Mouse (Mus musculus): ENCODE data around the gene Pifo. TPM values are rescaled to one million over a fixed set of nuclear protein-coding genes. Genes with fewer than 3 reads are reported as not detected.

Pifo gene
- 1.1 TPM for polyA plus RNA-seq (2017; shearing (Covaris generic))

DNA sequence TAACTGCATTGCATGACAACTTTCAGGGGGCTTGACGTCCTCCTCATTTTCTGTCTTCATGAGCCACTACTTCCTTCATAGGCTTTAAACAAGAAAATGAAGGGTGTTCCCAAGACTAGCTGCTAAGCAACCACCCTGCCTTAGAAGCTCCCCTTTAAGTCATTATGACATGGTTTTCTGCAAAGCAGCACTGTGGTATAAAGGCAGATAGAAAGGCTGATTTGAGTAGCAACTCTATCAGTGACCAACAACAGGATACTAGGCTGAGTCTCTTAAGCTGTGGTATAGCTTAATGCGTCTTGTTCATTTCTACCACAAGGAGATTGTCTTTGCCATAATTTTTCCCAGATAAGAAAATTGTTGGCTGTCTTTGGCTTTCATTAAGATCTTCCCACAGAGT lies at the start of gene Pifo:
Gene Pifo (minus strand): TSS at position 101 of the 400 bp plus-strand sequence.

GRCm38 (mm10) chr3:106032781-106033180 lies 18.3 kb upstream of the Pifo start, which contains the start of gene Chil5:
Gene Chil5, minus strand, starts transcription at chr3:106032814.

GRCm38 (mm10) chr3:105973411-105973810 lies 41.0 kb downstream of the Pifo start, which contains the start of gene Ovgp1:
Gene Ovgp1, plus strand, starts transcription at chr3:105973711.

GRCm38 (mm10) chr3:105959999-105960398 lies 54.4 kb downstream of the Pifo start, which contains the start of gene Atp5f1:
Gene Atp5f1, minus strand, starts transcription at chr3:105960099.

GRCm38 (mm10) chr3:105958974-105959580 lies 55.4 kb downstream of the Pifo start, which contains the start of gene Wdr77:
Gene Wdr77, plus strand, starts transcription at chr3:105959369.

Other genes starting within 250 kb of the Pifo start
- 330 TPM for gene Rap1a, start 213.3 kb downstream of the Pifo start, polyA plus RNA-seq (2017; shearing (Covaris generic))
- not detected for gene Adora3, start 143.8 kb downstream of the Pifo start, polyA plus RNA-seq (2017; shearing (Covaris generic))
- not detected for gene Tmigd3, start 143.7 kb downstream of the Pifo start, polyA plus RNA-seq (2017; shearing (Covaris generic))
- 0.87 TPM for gene I830077J02Rik, start 82.0 kb downstream of the Pifo start, polyA plus RNA-seq (2017; shearing (Covaris generic))
- 86.9 TPM for gene Wdr77, start 55.3 kb downstream of the Pifo start, polyA plus RNA-seq (2017; shearing (Covaris generic))
- 379 TPM for gene Atp5f1, start 54.5 kb downstream of the Pifo start, polyA plus RNA-seq (2017; shearing (Covaris generic))
- gene Ovgp1, start 40.9 kb downstream of the Pifo start, polyA plus RNA-seq (2017; shearing (Covaris generic)), result 4.1 TPM
- gene Chil5, start 18.2 kb upstream of the Pifo start, polyA plus RNA-seq (2017; shearing (Covaris generic)), result 11.1 TPM
- gene Chia1, start 98.6 kb upstream of the Pifo start, polyA plus RNA-seq (2017; shearing (Covaris generic)), result not detected
- gene Chil3, start 152.9 kb upstream of the Pifo start, polyA plus RNA-seq (2017; shearing (Covaris generic)), result not detected
- not detected for gene Chil4, start 204.9 kb upstream of the Pifo start, polyA plus RNA-seq (2017; shearing (Covaris generic))

Data from activated CD4-positive, CD25-positive, alpha-beta regulatory T cell, adult 9 weeks (primary cell).